Mouse (Mus musculus) cortical plate, adult 2 months (tissue): Measurements from ENCODE around the gene Fam166a.

ENCODE experiments used
- CTCF ChIP-seq: fragments of 200-500 bp; IDR thresholded peaks from 2 replicates; pipeline ENCODE4 v1.5.1; 2011; ENCODE audit warnings: mild to moderate bottlenecking, control low read depth, low read length; ENCODE audit not compliant: insufficient read depth; ENCODE audit errors: extremely low read depth
- POLR2A ChIP-seq: fragments of 200-500 bp; IDR thresholded peaks from 2 replicates; pipeline ENCODE4 v1.6.1; 2011; ENCODE audit warnings: mild to moderate bottlenecking, low read length, control low read depth; ENCODE audit not compliant: insufficient read depth; ENCODE audit errors: extremely low read depth

- no peak for TF ChIP-seq CTCF
- peak; percentile 17; the same call in 1 of the 2 replicates for TF ChIP-seq POLR2A
Measured at GRCm38 (mm10) chr2:25242101-25242506, 23.6 kb downstream of the Fam166a start, which contains the start of the genes Rnf208 and Cysrt1.
